Mouse (Mus musculus) gastrocnemius, postnatal 10 days (tissue): ENCODE data around the gene Slit1. TPM values are rescaled to one million over a fixed set of nuclear protein-coding genes. Genes with fewer than 3 reads are reported as not detected.

Experiments
- DNase-seq: peaks from one replicate; pipeline ENCODE4 v3.0.0; 2021; ENCODE audit warnings: mixed read lengths
- long read RNA-seq, 2 experiments: library from polyadenylated mRNA; stranded (forward); transcript quantifications; one replicate each; pipeline ENCODE4 v2.0.0; 2021
- total RNA-seq, 2 experiments: library from RNA; stranded (reverse); gene quantifications; 2 replicates each; pipeline ENCODE4 v1.2.3; 2021

Gene Slit1
- total RNA-seq, result 1 to 10 TPM; 1.6 TPM
- long read RNA-seq, experiment 1, result 0 reads
- long read RNA-seq, experiment 2, partial matches to known transcripts, result 3 of 7 reads
- long read RNA-seq, experiment 2, other reads (novel, unspliced or antisense), result 4 of 7 reads

DNA sequence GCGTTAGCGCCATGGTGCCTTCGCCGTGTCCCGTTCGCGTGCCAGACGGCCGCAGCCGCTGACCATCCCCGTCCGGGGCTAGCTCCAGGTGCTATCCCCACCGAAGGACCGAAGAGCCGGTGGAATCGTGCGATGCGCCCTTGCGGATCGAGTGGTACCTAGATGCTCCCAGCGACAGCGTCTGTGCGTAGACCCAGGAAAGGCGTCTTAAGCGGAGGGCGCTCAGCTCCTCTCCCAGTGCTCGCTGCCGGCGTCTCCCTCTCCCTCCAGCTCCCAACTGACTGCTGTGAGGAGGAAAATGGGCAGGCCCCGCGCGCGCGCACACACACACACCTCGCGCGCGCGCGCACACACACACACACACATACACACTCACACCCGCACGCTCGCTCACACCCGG, at the start of gene Slit1:
Gene Slit1, minus strand, starts transcription at position 270 of the 400 bp plus-strand sequence.
- peak; percentile 14 for DNase-seq

DNA sequence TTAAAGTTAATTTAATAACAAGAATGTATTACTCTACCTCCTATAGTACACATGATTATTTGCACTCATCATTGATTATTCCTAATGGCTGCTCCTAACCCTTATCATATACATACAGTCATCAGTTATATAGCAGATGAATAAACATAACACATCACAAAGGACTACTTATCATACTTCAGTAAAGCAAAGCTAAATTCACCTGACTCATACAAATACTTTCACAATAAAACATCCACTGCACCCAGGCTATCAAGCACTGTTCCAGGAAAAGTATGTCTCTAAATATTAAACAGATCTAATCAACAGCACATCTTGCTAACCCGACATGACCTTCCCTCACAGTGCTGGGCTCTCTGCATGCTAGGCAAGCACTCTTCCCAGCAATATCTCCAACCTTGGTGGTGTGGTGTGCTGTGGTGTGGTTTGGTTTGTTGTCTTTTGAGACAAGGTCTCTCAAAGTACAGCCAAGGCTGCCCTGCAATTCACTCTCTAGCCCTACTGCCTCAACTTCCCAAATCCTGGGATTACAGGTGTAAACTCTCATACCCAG, 49.5 kb upstream of the Slit1 start:
- no peak for DNase-seq

- DNase-seq, result no peak
Measured at GRCm38 (mm10) chr19:41791384-41791783, 47.9 kb upstream of the Slit1 start.

DNA sequence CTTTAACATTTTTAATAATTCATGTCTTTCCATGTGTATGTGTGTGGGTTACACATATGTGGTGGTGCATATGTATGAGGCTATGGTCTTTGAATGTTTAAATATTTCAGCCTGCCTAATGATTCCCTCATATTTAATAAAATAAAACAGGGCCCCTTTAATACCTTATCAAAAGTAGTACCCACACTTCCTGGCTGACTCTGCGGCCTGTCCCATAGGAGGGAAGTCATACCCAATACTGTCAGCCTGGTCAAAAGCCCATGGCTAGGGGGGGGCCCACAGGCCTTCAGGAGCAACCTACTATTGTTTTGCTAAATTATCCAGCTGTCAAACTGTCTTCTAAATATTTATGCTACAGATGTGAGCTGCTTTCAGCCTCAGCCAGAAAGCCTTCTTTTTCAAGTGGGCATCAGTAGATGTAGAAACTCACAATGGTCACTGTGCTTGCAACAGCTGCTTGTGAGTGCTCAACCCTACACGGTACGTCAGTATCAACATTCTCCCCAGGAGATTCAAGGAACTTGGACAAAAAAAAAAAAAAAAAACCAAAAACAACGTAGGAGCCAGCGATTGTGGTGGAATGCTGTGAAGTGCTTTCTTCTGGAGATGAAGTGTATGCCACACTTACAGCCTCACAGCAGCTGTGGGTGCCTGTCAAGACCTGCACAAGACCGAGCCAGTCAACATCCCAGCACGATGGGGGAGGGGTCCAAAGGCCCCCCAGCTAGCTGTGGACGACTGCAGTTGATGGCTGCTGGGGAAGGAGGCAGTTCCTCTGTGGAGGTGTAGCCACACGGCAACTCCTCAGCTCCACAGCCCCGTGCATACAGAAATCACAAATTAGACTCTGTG, 45.9 kb upstream of the Slit1 start:
- DNase-seq, result no peak

DNA sequence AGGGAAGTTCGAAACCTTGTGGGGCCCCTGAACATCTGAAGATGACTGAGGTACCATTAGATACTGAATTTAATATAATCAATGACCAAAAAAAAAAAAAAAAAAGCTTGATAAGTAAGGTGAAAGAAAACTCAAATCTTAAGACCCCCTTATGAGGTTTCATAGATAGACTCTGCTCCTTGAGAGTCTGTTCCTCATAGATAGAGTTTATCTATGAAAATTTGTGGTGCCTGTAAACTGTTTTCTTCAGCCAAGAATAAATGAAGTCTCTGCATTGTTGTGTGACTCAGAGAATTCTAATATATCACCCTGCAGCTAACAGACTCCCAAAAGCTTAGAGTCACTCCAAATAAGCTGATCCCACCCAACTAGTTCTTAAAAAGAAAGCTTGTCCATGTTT, 43.4 kb upstream of the Slit1 start:
- no peak for DNase-seq

- DNase-seq, result no peak
Measured at GRCm38 (mm10) chr19:41777514-41777913, 34.0 kb upstream of the Slit1 start.

DNA sequence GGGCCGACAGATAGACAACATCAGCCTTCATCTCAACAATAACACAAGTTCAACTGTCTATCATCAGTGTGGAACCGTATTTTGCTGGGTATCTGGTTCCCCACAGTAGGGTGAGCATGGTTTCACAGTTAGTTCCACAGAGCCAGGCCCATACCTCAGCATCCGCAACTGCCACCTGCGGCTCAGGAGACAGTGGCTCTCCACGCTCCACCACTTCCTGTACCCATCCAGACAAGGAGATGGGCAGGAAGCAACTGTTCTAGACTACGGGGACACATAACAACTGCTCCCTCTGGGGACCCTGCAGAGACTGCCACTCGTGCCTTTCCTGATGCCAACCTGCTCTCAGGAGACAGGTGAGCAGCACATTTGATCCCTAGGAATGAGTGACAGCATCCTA, 25.2 kb upstream of the Slit1 start:
- no peak for DNase-seq

- no peak for DNase-seq
Measured at GRCm38 (mm10) chr19:41766628-41767027, 23.2 kb upstream of the Slit1 start.

DNA sequence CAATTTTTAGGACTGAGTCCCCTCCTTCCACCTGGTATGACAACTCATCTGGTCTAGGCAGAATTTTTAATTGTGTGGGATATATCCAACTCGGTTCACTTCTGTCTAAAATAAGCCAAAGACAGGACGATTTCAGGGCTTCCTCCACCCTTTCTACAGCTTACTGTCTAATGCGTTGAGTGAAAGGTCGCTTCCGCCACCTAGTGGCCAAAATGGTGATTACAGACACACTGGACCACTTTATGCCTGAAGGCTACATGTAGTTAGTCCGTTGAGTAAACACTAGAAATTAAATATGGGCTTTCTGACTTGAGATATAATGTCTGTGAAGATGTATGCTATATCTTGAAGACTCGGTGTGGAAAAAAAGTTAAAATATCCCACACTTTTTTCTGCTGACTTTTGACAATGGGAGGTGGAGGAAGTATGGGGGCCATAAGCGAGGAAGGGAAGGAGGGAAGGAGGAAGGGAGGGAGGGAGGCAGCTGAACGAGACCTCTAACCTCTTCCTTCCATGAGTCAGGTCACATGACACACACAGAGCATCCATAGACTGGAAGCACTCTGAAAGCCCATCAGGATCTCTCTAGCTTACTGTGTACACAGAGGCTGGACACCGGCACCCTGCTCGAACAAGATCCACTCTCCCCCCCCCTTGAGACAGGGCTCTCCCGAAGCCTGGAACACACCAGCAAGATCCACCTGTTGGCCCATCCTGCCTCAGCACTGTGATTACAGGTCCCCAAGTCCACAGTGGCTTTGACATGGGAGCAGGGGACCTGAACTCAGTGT, 20.6 kb upstream of the Slit1 start:
- DNase-seq, result peak; percentile 88

GRCm38 (mm10) chr19:41761529-41761928, 18.1 kb upstream of the Slit1 start:
- no peak for DNase-seq

DNA sequence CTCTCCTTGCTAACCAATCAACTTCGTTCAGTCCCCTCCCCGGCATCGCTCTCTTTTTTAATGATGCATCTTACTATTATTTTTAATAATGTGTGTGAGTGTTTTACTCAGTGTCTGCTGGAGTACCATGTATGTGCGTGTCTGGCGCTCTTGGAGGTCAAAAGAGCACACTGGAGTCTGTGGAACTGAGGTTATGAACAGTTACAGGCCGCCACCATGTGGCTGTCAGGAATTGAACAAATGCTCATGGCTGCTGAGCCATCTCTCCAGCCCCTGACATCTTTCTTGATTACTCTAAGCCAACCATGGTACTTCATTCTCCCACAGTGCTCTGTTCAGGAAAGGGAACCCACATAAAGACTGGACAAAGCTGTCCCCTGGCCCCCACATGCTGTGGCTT, 16.3 kb upstream of the Slit1 start:
- DNase-seq, result no peak

GRCm38 (mm10) chr19:41759270-41759669, 15.8 kb upstream of the Slit1 start:
- DNase-seq, result no peak

DNA sequence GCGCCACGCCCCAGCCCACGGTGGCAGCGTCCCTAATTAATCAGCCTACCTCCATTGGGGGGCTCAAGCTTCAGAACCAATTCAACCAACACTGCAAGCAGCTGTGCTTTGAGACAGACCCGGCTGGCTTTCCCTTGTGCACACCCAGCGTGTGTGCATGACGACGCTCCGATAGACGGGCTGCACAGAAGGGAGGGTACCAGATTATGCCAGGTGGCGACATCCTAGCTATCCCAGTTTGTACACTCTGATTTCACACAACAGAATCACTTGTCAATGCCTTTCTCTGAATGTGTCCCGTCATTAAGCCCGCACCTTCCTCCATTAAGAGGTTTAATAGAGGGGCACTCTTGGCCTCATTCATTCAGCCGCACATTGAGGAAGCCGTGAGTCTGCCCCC, 11.3 kb upstream of the Slit1 start:
- no peak for DNase-seq

GRCm38 (mm10) chr19:41751906-41752305, 8.4 kb upstream of the Slit1 start:
- no peak for DNase-seq

DNA sequence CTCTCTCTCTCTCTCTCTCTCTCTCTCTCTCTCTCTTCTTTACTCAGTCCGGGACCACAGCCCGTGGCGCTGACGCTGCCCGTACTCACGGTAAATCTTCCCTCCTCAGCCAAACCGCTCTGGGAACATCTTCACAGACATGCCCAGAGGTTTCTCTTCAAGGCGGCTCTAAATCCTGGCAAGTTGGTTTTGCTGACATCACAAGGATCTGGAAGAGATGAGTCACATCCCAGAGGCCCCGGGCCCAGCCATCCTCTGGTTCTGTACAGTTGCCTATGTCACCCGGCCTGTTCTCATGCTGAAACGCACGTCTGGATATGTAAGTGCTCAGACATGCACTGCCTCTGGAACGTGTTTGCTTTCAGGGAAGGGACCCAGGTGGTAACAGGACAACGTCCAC, 4.0 kb upstream of the Slit1 start:
- no peak for DNase-seq

DNA sequence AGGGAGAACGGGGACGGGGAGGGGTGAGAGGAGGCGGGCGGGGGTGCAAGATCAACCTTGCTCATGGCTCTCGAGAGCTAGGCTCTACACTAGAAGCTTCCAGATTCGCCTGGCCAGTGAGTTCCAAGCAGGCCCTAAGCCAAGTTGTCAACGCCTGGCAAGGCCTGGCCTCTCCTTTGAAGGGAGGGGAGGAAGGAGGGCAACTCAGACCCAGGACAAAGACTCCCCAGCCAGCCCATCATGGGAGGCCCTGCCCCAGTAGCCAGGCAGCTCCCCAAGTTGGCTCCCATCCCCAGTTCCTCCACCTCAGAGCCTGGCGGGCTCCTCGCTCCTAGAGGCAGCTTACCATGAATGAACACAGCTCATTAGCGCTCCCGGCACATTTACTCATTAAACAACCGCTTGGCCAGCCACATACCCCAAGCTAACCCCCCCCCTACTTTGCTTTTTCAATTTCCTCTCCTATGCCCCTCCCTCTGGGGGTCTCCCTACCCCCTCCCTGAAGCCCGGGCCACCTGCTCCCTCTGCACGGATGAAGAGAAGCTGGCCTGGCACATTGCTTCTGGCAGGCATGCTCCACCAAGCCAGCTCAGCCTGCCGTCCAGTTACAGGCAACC, 2.6 kb upstream of the Slit1 start:
- DNase-seq, result peak; percentile 23

GRCm38 (mm10) chr19:41738896-41739295, 4.6 kb downstream of the Slit1 start:
- DNase-seq, result no peak

DNA sequence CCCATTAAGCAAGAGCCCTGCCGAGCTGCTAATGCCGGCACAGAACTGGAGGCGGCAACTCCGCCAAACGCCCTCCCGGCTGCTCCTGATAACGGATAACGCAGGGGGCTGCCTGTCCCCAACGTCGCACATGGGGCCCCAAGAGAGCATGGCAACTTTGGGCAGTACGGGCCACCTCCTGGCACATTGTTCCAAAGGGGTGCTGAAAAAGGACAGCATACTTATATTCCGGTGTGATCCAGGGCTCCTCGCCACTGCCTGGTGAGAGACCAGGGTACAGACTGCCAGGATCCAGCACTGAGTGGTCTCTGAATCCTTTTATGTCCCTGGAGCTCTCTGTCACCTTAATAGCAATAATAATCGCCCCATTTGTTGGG, 5.0 kb downstream of the Slit1 start:
- DNase-seq, result no peak

GRCm38 (mm10) chr19:41737657-41738428, 5.6 kb downstream of the Slit1 start:
- peak; percentile 23 for DNase-seq

- DNase-seq, result no peak
Measured at GRCm38 (mm10) chr19:41734685-41735084, 8.8 kb downstream of the Slit1 start.

GRCm38 (mm10) chr19:41725491-41725890, 18.0 kb downstream of the Slit1 start:
- no peak for DNase-seq
